Mouse (Mus musculus): ENCODE data around the gene Nhlrc2.

The Nhlrc2 gene

GRCm38 (mm10) chr19:56565358-56565757 is 17.3 kb downstream of the Nhlrc2 start:
- no peak for DNase-seq

- DNase-seq: peak; percentile 46
Observed at GRCm38 (mm10) chr19:56566041-56566440, 18.0 kb downstream of the Nhlrc2 start.

- DNase-seq: no peak
Observed at GRCm38 (mm10) chr19:56566940-56567339, 18.9 kb downstream of the Nhlrc2 start.

GRCm38 (mm10) chr19:56570781-56571180 is 22.7 kb downstream of the Nhlrc2 start:
- no peak for DNase-seq

- DNase-seq: no peak
Observed at GRCm38 (mm10) chr19:56571234-56571633, 23.2 kb downstream of the Nhlrc2 start.

- DNase-seq: no peak
Observed at GRCm38 (mm10) chr19:56571913-56572312, 23.9 kb downstream of the Nhlrc2 start.

- DNase-seq: no peak
Observed at GRCm38 (mm10) chr19:56573184-56573583, 25.1 kb downstream of the Nhlrc2 start.

- no peak for DNase-seq
Observed at GRCm38 (mm10) chr19:56577801-56578200, 29.7 kb downstream of the Nhlrc2 start.

GRCm38 (mm10) chr19:56581981-56582380 is 33.9 kb downstream of the Nhlrc2 start:
- DNase-seq: no peak

- no peak for DNase-seq
Observed at GRCm38 (mm10) chr19:56583785-56584184, 35.7 kb downstream of the Nhlrc2 start.

- no peak for DNase-seq
Observed at GRCm38 (mm10) chr19:56584288-56584687, 36.2 kb downstream of the Nhlrc2 start.

- no peak for DNase-seq
Observed at GRCm38 (mm10) chr19:56586320-56586719, 38.3 kb downstream of the Nhlrc2 start.

GRCm38 (mm10) chr19:56588205-56588626 is 40.2 kb downstream of the Nhlrc2 start:
- DNase-seq: no peak

- no peak for DNase-seq
Observed at GRCm38 (mm10) chr19:56589008-56589407, 40.9 kb downstream of the Nhlrc2 start.

GRCm38 (mm10) chr19:56589455-56589854 is 41.4 kb downstream of the Nhlrc2 start:
- DNase-seq: no peak

GRCm38 (mm10) chr19:56590250-56590649 is 42.2 kb downstream of the Nhlrc2 start:
- no peak for DNase-seq

- no peak for DNase-seq
Observed at GRCm38 (mm10) chr19:56592472-56592871, 44.4 kb downstream of the Nhlrc2 start.

GRCm38 (mm10) chr19:56599996-56600395 is 51.9 kb downstream of the Nhlrc2 start:
- DNase-seq: no peak

- no peak for DNase-seq
Observed at GRCm38 (mm10) chr19:56600797-56601196, 52.7 kb downstream of the Nhlrc2 start.

- peak; percentile 93 for DNase-seq
Observed at GRCm38 (mm10) chr19:56601901-56602347, 53.9 kb downstream of the Nhlrc2 start.

- no peak for DNase-seq
Observed at GRCm38 (mm10) chr19:56608946-56609345, 60.9 kb downstream of the Nhlrc2 start.

- no peak for DNase-seq
Observed at GRCm38 (mm10) chr19:56614131-56614530, 66.1 kb downstream of the Nhlrc2 start.

GRCm38 (mm10) chr19:56618845-56619244 is 70.8 kb downstream of the Nhlrc2 start:
- DNase-seq: no peak

- no peak for DNase-seq
Observed at GRCm38 (mm10) chr19:56619546-56619945, 71.5 kb downstream of the Nhlrc2 start.

GRCm38 (mm10) chr19:56621876-56622275 is 73.8 kb downstream of the Nhlrc2 start:
- DNase-seq: no peak
